Mouse (Mus musculus) heart, embryonic 11.5 days (tissue): ENCODE data around the gene Gm20219. TPM values are rescaled to one million over a fixed set of nuclear protein-coding genes. Genes with fewer than 3 reads are reported as not detected.
A peak's percentile ranks its signal among the peaks of the same experiment; 100 is the strongest.

ENCODE experiments used
- ATAC-seq: fragments of 200-750 bp; cut with Nextera tagmentation; replicated peaks from 2 replicates; pipeline ENCODE4 v1.8.0; 2017; ENCODE audit warnings: moderate library complexity; ENCODE audit not compliant: insufficient number of reproducible peaks, low FRiP score, low TSS enrichment
- H3K27ac ChIP-seq: fragments of 300-500 bp; sonication (generic); 2 replicates; pipeline ENCODE4 v1.5.1; 2014; ENCODE audit warnings: mild to moderate bottlenecking, low read depth, low read length
- H3K27me3 ChIP-seq: fragments of 300-500 bp; sonication (generic); 2 replicates; pipeline ENCODE4 v1.6.1; 2014; ENCODE audit warnings: mild to moderate bottlenecking, low read length, mixed read lengths; ENCODE audit not compliant: control insufficient read depth, insufficient read depth
- H3K36me3 ChIP-seq: fragments of 300-500 bp; sonication (generic); 2 replicates; pipeline ENCODE4 v1.6.1; 2014; ENCODE audit warnings: mild to moderate bottlenecking, low read length, moderate library complexity, mixed read lengths; ENCODE audit not compliant: control insufficient read depth, insufficient read depth
- H3K4me1 ChIP-seq: fragments of 300-500 bp; sonication (generic); 2 replicates; pipeline ENCODE4 v1.6.1; 2014; ENCODE audit warnings: low read length; ENCODE audit not compliant: control insufficient read depth, insufficient read depth
- H3K4me2 ChIP-seq: fragments of 300-500 bp; sonication (generic); 2 replicates; pipeline ENCODE4 v1.6.1; 2014; ENCODE audit warnings: mild to moderate bottlenecking, moderate library complexity
- H3K4me3 ChIP-seq: fragments of 300-500 bp; sonication (generic); 2 replicates; pipeline ENCODE4 v1.5.1; 2014; ENCODE audit warnings: low read depth, low read length
- H3K9ac ChIP-seq: fragments of 300-500 bp; sonication (generic); 2 replicates; pipeline ENCODE4 v1.6.1; 2014; ENCODE audit warnings: mild to moderate bottlenecking, low read depth, low read length, moderate library complexity
- H3K9me3 ChIP-seq: fragments of 300-500 bp; sonication (generic); replicated peaks from 2 replicates; pipeline ENCODE4 v1.6.1; 2016; ENCODE audit warnings: low read length; ENCODE audit not compliant: control insufficient read depth
- WGBS: fragments of 180-500 bp; shearing (Covaris S2); extraction: QIAGEN DNeasy Blood & Tissue Kit; methylation state at CpG from one replicate; pipeline ENCODE4 v1.1.7; 2014; ENCODE audit not compliant: insufficient replicate concordance; 5-methylcytosine and 5-hydroxymethylcytosine counted together
- polyA plus RNA-seq: library from polyadenylated mRNA; unstranded; fragments of >200 nt; fragmentation: Nextera tagmentation; extraction: Ambion mirVana; gene quantifications from 2 replicates; pipeline ENCODE4 v1.2.1, GENCODE M21; 2014

Gene Gm20219
- polyA plus RNA-seq, 1 experiment from 2014 or later, result 0.62 TPM

GRCm38 (mm10) chr17:56584257-56585130 is 30.3 kb upstream of the Gm20219 start, which contains the start of the genes Safb2 and Safb:
Gene Safb2 (minus strand): TSS chr17:56584585.
Gene Safb (plus strand): TSS chr17:56584825.
- Histone ChIP-seq H3K36me3 (peaks cover 23% of the 10 kb centered on the region; the same call in 1 of the 2 replicates), H3K9me3 (no peaks in the 10 kb centered on the region), H3K4me1 (peaks cover 25% of the 10 kb centered on the region), H3K4me3 (peak within 1 kb of the TSS; percentile 92), H3K9ac (peak within 1 kb of the TSS; percentile 92), H3K27ac (peak within 1 kb of the TSS; percentile 95), H3K27me3 (no peaks in the 10 kb centered on the region), H3K4me2 (peak within 1 kb of the TSS; percentile 89)
- WGBS, result under 1% methylated on average over 89 of the region's 101 CpGs
- ATAC-seq, result peak; percentile 95

DNA sequence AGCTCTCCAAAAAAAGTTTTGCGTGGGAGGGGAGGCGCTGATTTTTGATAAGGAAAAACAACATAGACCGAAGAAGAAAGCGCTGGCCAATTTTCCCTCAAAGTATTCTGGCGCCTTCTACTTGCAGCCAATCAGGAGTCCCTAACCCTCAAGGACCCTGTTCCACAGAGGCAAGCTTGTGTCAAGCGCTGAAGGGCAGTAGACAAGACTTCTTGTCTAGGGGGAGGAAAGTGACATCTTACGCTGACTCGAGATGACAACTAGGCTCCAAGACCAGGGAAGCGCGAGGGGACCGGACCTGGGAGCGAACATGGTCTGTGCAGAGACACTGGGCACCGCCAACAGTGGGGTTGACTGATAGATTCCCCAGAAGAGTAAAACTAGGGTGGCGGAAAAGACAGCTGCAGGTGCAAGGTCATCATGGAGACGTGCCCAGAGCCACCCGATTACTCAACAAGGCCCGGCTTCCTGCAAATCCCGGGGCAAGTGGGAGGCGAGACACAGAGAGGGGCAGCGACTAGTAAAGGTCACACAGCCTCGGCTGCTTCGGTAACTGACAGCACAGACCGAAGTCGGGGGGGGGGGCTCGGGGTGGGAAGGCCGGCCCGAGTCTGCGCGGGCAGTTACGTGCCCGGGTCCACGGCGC is 29.5 kb upstream of the Gm20219 start:
- Histone ChIP-seq H3K9me3 (no peaks in the 10 kb centered on the region), H3K27me3 (no peaks in the 10 kb centered on the region), H3K36me3 (peaks cover 19% of the 10 kb centered on the region; the same call in 1 of the 2 replicates), H3K4me2 (peak overlapping the region; percentile 89), H3K9ac (peak overlapping the region; percentile 90), H3K27ac (peak overlapping the region; percentile 95), H3K4me3 (peak overlapping the region; percentile 92), H3K4me1 (peaks cover 25% of the 10 kb centered on the region)
- no peak for ATAC-seq
- WGBS, result 1% methylated on average over 33 of the region's 33 CpGs

DNA sequence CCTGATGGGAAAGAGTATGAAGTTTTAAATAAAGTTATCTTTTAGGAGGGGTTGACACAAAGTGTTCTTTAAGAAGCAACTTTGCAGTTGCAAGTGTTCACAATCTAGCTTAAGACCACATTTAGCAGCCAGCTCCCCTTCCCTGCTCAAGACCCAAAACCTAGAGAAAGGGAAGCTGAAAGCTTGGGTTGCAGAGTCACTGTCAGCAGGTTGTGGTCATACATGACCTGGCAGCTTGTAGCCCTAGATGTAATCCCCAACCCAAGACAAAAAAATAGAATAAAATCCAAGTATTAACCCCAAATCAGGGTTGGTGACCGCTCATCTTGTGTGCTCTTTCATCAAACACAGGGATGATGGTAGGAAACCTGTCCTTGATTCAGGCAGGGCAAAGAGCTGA is 28.9 kb upstream of the Gm20219 start:
- Histone ChIP-seq H3K36me3 (peaks cover 20% of the 10 kb centered on the region), H3K9me3 (no peaks in the 10 kb centered on the region), H3K27me3 (no peaks in the 10 kb centered on the region), H3K4me2 (peak overlapping the region; percentile 89), H3K4me1 (peaks cover 25% of the 10 kb centered on the region), H3K4me3 (peak overlapping the region; percentile 92), H3K9ac (peak overlapping the region; percentile 90), H3K27ac (no peak overlapping the region)
- ATAC-seq, result no peak
- WGBS, result 84% methylated on average over 1 of the region's 1 CpGs

- Histone ChIP-seq H3K4me1 (no peaks in the 10 kb centered on the region), H3K4me3 (no peak overlapping the region), H3K9me3 (no peaks in the 10 kb centered on the region), H3K4me2 (no peak overlapping the region), H3K27ac (no peak overlapping the region), H3K9ac (no peak overlapping the region), H3K27me3 (no peaks in the 10 kb centered on the region), H3K36me3 (peaks cover 55% of the 10 kb centered on the region)
- 92% methylated on average over 3 of the region's 3 CpGs for WGBS
- no peak for ATAC-seq
Observed at GRCm38 (mm10) chr17:56572939-56573338, 18.8 kb upstream of the Gm20219 start.

- 69% methylated on average over 1 of the region's 1 CpGs for WGBS
- Histone ChIP-seq H3K27ac (no peak overlapping the region), H3K9me3 (no peaks in the 10 kb centered on the region), H3K4me2 (no peak overlapping the region), H3K27me3 (no peaks in the 10 kb centered on the region), H3K4me1 (no peaks in the 10 kb centered on the region), H3K4me3 (no peak overlapping the region), H3K9ac (no peak overlapping the region), H3K36me3 (peaks cover 51% of the 10 kb centered on the region)
- ATAC-seq, result no peak
Observed at GRCm38 (mm10) chr17:56572154-56572553, 18.0 kb upstream of the Gm20219 start.

DNA sequence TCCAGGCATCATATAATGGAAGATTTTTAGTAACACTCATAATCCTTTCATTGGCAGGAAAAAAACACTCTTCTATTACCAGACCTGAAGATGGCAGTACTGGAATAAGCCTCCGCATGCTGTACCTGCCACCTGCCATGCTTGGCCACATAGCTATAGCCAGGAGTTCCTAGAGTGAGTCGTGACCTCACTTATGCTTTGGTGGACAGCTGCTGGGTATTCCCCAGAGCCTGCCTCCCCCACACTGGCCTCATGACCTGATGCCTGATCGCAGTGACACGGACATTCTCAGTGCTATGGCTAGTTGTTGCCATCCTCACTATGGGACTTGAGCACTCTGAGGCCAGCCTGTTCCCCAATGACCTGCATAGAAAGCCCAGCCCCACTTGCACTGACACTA is 16.1 kb upstream of the Gm20219 start:
- H3K27ac ChIP-seq, result no peak overlapping the region
- WGBS, result 91% methylated on average over 4 of the region's 4 CpGs
- no peaks in the 10 kb centered on the region for H3K9me3 ChIP-seq
- H3K27me3 ChIP-seq, result no peaks in the 10 kb centered on the region
- ATAC-seq, result no peak
- H3K4me1 ChIP-seq, result no peaks in the 10 kb centered on the region
- no peak overlapping the region for H3K9ac ChIP-seq
- no peak overlapping the region for H3K4me3 ChIP-seq
- H3K36me3 ChIP-seq, result peaks cover 58% of the 10 kb centered on the region
- H3K4me2 ChIP-seq, result no peak overlapping the region

DNA sequence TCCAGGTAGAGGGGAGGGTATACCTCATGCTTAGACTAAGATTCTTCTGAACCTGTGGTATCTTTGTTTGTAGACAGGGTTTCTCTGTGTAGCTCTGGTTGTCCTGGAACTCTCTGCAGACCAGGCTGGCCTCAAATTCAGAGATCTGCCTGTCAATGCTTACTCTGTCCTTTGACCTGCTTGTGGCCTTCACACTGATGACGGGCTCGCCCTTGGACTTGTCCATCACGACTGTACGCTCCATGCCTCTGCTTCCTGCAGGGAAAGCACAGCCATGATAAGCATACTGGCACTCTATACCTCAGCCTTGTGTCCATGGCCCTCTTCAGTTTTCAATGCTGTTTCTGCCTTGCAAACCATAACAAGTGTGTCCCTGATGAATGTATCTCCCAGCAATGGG is 13.2 kb upstream of the Gm20219 start:
- Histone ChIP-seq H3K4me2 (no peak overlapping the region), H3K9ac (no peak overlapping the region), H3K27me3 (no peaks in the 10 kb centered on the region), H3K4me3 (no peak overlapping the region), H3K36me3 (peaks cover 73% of the 10 kb centered on the region), H3K4me1 (no peaks in the 10 kb centered on the region), H3K9me3 (no peaks in the 10 kb centered on the region), H3K27ac (no peak overlapping the region)
- WGBS, result 92% methylated on average over 4 of the region's 4 CpGs
- ATAC-seq, result no peak

GRCm38 (mm10) chr17:56566918-56567317 is 12.7 kb upstream of the Gm20219 start:
- H3K36me3 ChIP-seq, result peaks cover 78% of the 10 kb centered on the region
- WGBS, result 92% methylated on average over 5 of the region's 5 CpGs
- H3K4me1 ChIP-seq, result no peaks in the 10 kb centered on the region
- H3K27ac ChIP-seq, result no peak overlapping the region
- ATAC-seq, result no peak
- H3K9ac ChIP-seq, result no peak overlapping the region
- no peaks in the 10 kb centered on the region for H3K27me3 ChIP-seq
- H3K4me2 ChIP-seq, result no peak overlapping the region
- no peaks in the 10 kb centered on the region for H3K9me3 ChIP-seq
- H3K4me3 ChIP-seq, result no peak overlapping the region
